Mouse (Mus musculus) cortical plate, adult 2 months (tissue): ENCODE results near the gene Fbxo33.

Source experiments
- CTCF ChIP-seq: fragments of 200-500 bp; IDR thresholded peaks from 2 replicates; pipeline ENCODE4 v1.5.1; 2011; ENCODE audit warnings: mild to moderate bottlenecking, control low read depth, low read length; ENCODE audit not compliant: insufficient read depth; ENCODE audit errors: extremely low read depth
- POLR2A ChIP-seq: fragments of 200-500 bp; IDR thresholded peaks from 2 replicates; pipeline ENCODE4 v1.6.1; 2011; ENCODE audit warnings: mild to moderate bottlenecking, low read length, control low read depth; ENCODE audit not compliant: insufficient read depth; ENCODE audit errors: extremely low read depth

GRCm38 (mm10) chr12:59262841-59263240 lies 43.3 kb upstream of the Fbxo33 start:
- no peak for TF ChIP-seq CTCF
- TF ChIP-seq POLR2A = no peak
